Mouse (Mus musculus): ENCODE data around the gene Zfp961.

- TF ChIP-seq ZNF384 (IDR thresholded peaks at IDR 0.05; ENCODE audit: low read depth, low read length) = no peak
- TF ChIP-seq NELFE (IDR thresholded peaks at IDR 0.05; ENCODE audit: low read depth, low read length) = no peak
- no peak for TF ChIP-seq HCFC1 (IDR thresholded peaks at IDR 0.05; ENCODE audit: low read depth, low read length)
- TF ChIP-seq POLR2A (IDR thresholded peaks at IDR 0.05; ENCODE audit: low read depth, low read length) = no peak
Measured at GRCm38 (mm10) chr8:72002942-72003341, 52.1 kb downstream of the Zfp961 start.

Data from CH12.LX (cell line).